Mouse (Mus musculus) CH12.LX (cell line): ENCODE results near the gene Gna11. TPM values are rescaled to one million over a fixed set of nuclear protein-coding genes. Genes with fewer than 3 reads are reported as not detected.

Experiments used
- DNase-seq: peaks from one replicate; pipeline ENCODE4 v3.0.0-alpha.2; 2013; ENCODE audit errors: extremely low read depth
- H3K27ac ChIP-seq: 2 replicates; pipeline ENCODE4 v1.5.1; 2012; ENCODE audit warnings: low read depth, mild to moderate bottlenecking, control low read depth, moderate library complexity; ENCODE audit not compliant: insufficient read depth
- H3K27me3 ChIP-seq: replicated peaks from 2 replicates; pipeline ENCODE3; 2012; ENCODE audit warnings: inconsistent platforms
- H3K36me3 ChIP-seq, 2 experiments: replicated peaks in 1 of 2; 2 replicates each; pipeline versions ENCODE3 to v1.6.1; 2012; ENCODE audit warnings: inconsistent platforms in 1 of 2, low read length in 1 of 2, mild to moderate bottlenecking in 1 of 2, mixed read lengths in 1 of 2, moderate library complexity in 1 of 2; ENCODE audit not compliant: control insufficient read depth in 1 of 2, insufficient read depth in 1 of 2
- H3K4me1 ChIP-seq, 2 experiments: 2 replicates each; pipeline ENCODE4 v1.6.1; 2012; ENCODE audit warnings: inconsistent platforms in 1 of 2, moderate library complexity in 1 of 2; ENCODE audit not compliant: insufficient read depth in 2 of 2, control insufficient read depth in 1 of 2
- H3K4me2 ChIP-seq: 2 replicates; pipeline ENCODE4 v1.6.1; 2012; ENCODE audit warnings: low read depth, mild to moderate bottlenecking, control low read depth; ENCODE audit not compliant: poor library complexity, insufficient read depth, severe bottlenecking
- H3K4me3 ChIP-seq, 3 experiments: fragments of 150-350 bp in 1 of 3; sonication (generic) in 1 of 3; replicated peaks in 1 of 3; 2 replicates each; pipeline versions ENCODE3 to v1.5.1; 2011 to 2012; ENCODE audit warnings: low read depth in 2 of 3, low read length in 2 of 3, mild to moderate bottlenecking in 2 of 3, moderate library complexity in 2 of 3, control low read depth in 1 of 3, improper control_type of control experiment in 1 of 3, inconsistent platforms in 1 of 3, mixed read lengths in 1 of 3; ENCODE audit not compliant: poor library complexity in 1 of 3
- H3K79me2 ChIP-seq: replicated peaks from 2 replicates; pipeline ENCODE4 v1.6.1; 2012; ENCODE audit warnings: mild to moderate bottlenecking, moderate library complexity; ENCODE audit not compliant: control insufficient read depth, poor library complexity, insufficient read depth, severe bottlenecking; ENCODE audit errors: extremely low read depth
- H3K9ac ChIP-seq: 2 replicates; pipeline ENCODE4 v1.6.1; 2012; ENCODE audit warnings: low read depth, mild to moderate bottlenecking, control low read depth, moderate library complexity; ENCODE audit not compliant: insufficient read depth
- H3K9me3 ChIP-seq: replicated peaks from 2 replicates; pipeline ENCODE3; 2012; ENCODE audit warnings: low read length, inconsistent platforms, mixed read lengths
- BHLHE40 ChIP-seq: IDR thresholded peaks from 2 replicates; pipeline ENCODE4 v1.6.1; 2011; ENCODE audit warnings: mild to moderate bottlenecking, low read depth, low read length, improper control_type of control experiment
- CHD1 ChIP-seq: IDR thresholded peaks from 2 replicates; pipeline ENCODE4 v1.6.1; 2012; ENCODE audit warnings: low read depth, low read length, improper control_type of control experiment, inconsistent platforms
- CHD2 ChIP-seq: IDR thresholded peaks from 2 replicates; pipeline ENCODE4 v1.6.1; 2011; ENCODE audit warnings: low read length, improper control_type of control experiment
- CTCF ChIP-seq, 2 experiments: IDR thresholded peaks in 1 of 2; conservative IDR thresholded peaks in 1 of 2; 2 replicates each; pipeline ENCODE4 v1.5.1; 2011 to 2012; ENCODE audit warnings: low read depth in 2 of 2, low read length in 2 of 2, improper control_type of control experiment in 1 of 2, inconsistent platforms in 1 of 2, mild to moderate bottlenecking in 1 of 2, moderate library complexity in 1 of 2
- E2F4 ChIP-seq: IDR thresholded peaks from 2 replicates; pipeline ENCODE4 v1.6.1; 2011; ENCODE audit warnings: low read depth, low read length, improper control_type of control experiment; ENCODE audit not compliant: insufficient replicate concordance
- ELF1 ChIP-seq: IDR thresholded peaks from 2 replicates; pipeline ENCODE4 v1.6.1; 2014; ENCODE audit warnings: low read depth, mild to moderate bottlenecking, inconsistent platforms, low read length, improper control_type of control experiment
- EP300 ChIP-seq: IDR thresholded peaks from 2 replicates; pipeline ENCODE4 v1.6.1; 2011; ENCODE audit warnings: low read length, improper control_type of control experiment
- ETS1 ChIP-seq: conservative IDR thresholded peaks from 2 replicates; pipeline ENCODE4 v1.6.1; 2012; ENCODE audit warnings: low read depth, mild to moderate bottlenecking, inconsistent platforms, low read length, improper control_type of control experiment, moderate library complexity
- GABPA ChIP-seq: IDR thresholded peaks from 2 replicates; pipeline ENCODE4 v1.6.1; 2012; ENCODE audit warnings: low read depth, low read length, improper control_type of control experiment, inconsistent platforms; ENCODE audit not compliant: insufficient replicate concordance
- KAT2A ChIP-seq: IDR thresholded peaks from 2 replicates; pipeline ENCODE4 v1.6.1; 2012; ENCODE audit warnings: low read length, improper control_type of control experiment, inconsistent platforms; ENCODE audit not compliant: insufficient replicate concordance
- MAFK ChIP-seq: IDR thresholded peaks from 2 replicates; pipeline ENCODE4 v1.6.1; 2011; ENCODE audit warnings: low read length, improper control_type of control experiment; ENCODE audit not compliant: insufficient replicate concordance
- MAZ ChIP-seq: IDR thresholded peaks from 2 replicates; pipeline ENCODE4 v1.6.1; 2012; ENCODE audit warnings: low read depth, mild to moderate bottlenecking, inconsistent platforms, low read length, improper control_type of control experiment, moderate library complexity
- MXI1 ChIP-seq: IDR thresholded peaks from 2 replicates; pipeline ENCODE4 v1.6.1; 2011; ENCODE audit warnings: mild to moderate bottlenecking, low read depth, low read length, improper control_type of control experiment
- MYC ChIP-seq: IDR thresholded peaks from 2 replicates; pipeline ENCODE4 v1.6.1; 2011; ENCODE audit warnings: low read depth, mild to moderate bottlenecking, improper control_type of control experiment, low read length
- NRF1 ChIP-seq: IDR thresholded peaks from 2 replicates; pipeline ENCODE4 v1.6.1; 2014; ENCODE audit warnings: low read depth, mild to moderate bottlenecking, inconsistent platforms, low read length, improper control_type of control experiment, moderate library complexity
- POLR2A ChIP-seq: IDR thresholded peaks from 2 replicates; pipeline ENCODE4 v1.6.1; 2011; ENCODE audit warnings: low read depth, mild to moderate bottlenecking, improper control_type of control experiment, low read length
- POLR2AphosphoS2 ChIP-seq: IDR thresholded peaks from 2 replicates; pipeline ENCODE4 v1.6.1; 2011; ENCODE audit warnings: low read depth, low read length, improper control_type of control experiment
- RAD21 ChIP-seq: IDR thresholded peaks from 2 replicates; pipeline ENCODE4 v1.6.1; 2011; ENCODE audit warnings: low read depth, mild to moderate bottlenecking, low read length, improper control_type of control experiment, moderate library complexity
- SIN3A ChIP-seq: IDR thresholded peaks from 2 replicates; pipeline ENCODE4 v1.6.1; 2012; ENCODE audit warnings: low read length, improper control_type of control experiment, inconsistent platforms
- SMC3 ChIP-seq: IDR thresholded peaks from 2 replicates; pipeline ENCODE4 v1.6.1; 2011; ENCODE audit warnings: low read depth, low read length, improper control_type of control experiment
- TBP ChIP-seq: conservative IDR thresholded peaks from 2 replicates; pipeline ENCODE4 v1.6.1; 2011; ENCODE audit warnings: low read depth, low read length, improper control_type of control experiment
- TCF12 ChIP-seq: IDR thresholded peaks from 2 replicates; pipeline ENCODE4 v1.6.1; 2014; ENCODE audit warnings: low read depth, mild to moderate bottlenecking, inconsistent platforms, low read length, improper control_type of control experiment
- UBTF ChIP-seq: IDR thresholded peaks from 2 replicates; pipeline ENCODE4 v1.6.1; 2012; ENCODE audit warnings: low read depth, mild to moderate bottlenecking, inconsistent platforms, low read length, improper control_type of control experiment, moderate library complexity
- USF1 ChIP-seq: IDR thresholded peaks from 2 replicates; pipeline ENCODE4 v1.6.1; 2014; ENCODE audit warnings: low read depth, mild to moderate bottlenecking, inconsistent platforms, low read length, improper control_type of control experiment
- USF2 ChIP-seq: conservative IDR thresholded peaks from 2 replicates; pipeline ENCODE4 v1.6.1; 2011; ENCODE audit warnings: low read depth, low read length, improper control_type of control experiment
- ZC3H11A ChIP-seq: IDR thresholded peaks from 2 replicates; pipeline ENCODE4 v1.6.1; 2012; ENCODE audit warnings: low read depth, mild to moderate bottlenecking, inconsistent platforms, low read length, improper control_type of control experiment
- ZMIZ1 ChIP-seq: IDR thresholded peaks from 2 replicates; pipeline ENCODE4 v1.6.1; 2012; ENCODE audit warnings: low read depth, mild to moderate bottlenecking, inconsistent platforms, low read length, improper control_type of control experiment
- ZNF384 ChIP-seq: IDR thresholded peaks from 2 replicates; pipeline ENCODE4 v1.6.1; 2012; ENCODE audit warnings: low read depth, low read length, improper control_type of control experiment, inconsistent platforms
- dilution Hi-C: fragments of 300-500 bp; cut with MboI; formaldehyde crosslinking; loops from 2 replicates; pipeline ENCODE4 v1.14.3; 2020; ENCODE audit warnings: low sequenced_read_pairs; ENCODE audit not compliant: extremely low pct_unique_long_range_greater_than_20kb, extremely low pct_ligation_motif_present
- in situ Hi-C: fragments of 300-500 bp; cut with MboI; formaldehyde crosslinking; loops from 3 replicates; pipeline ENCODE4 v1.14.3; 2019; ENCODE audit warnings: low sequenced_read_pairs, low pct_ligation_motif_present, low pct_unique_long_range_greater_than_20kb, mixed read lengths
- polyA plus RNA-seq: library from polyadenylated mRNA; unstranded; fragments of >175 nt; gene quantifications from 2 replicates; pipeline ENCODE4 v1.2.1, GENCODE M21; 2012; ENCODE audit warnings: low read depth; ENCODE audit not compliant: insufficient read length
- total RNA-seq, 2 experiments: library from RNA; depleted of rRNA; stranded (reverse); fragments of 300-350 nt in 1 of 2; fragments of >200 nt in 1 of 2; gene quantifications; 2 replicates each; pipeline ENCODE4 v1.2.3; 2012 to 2014

The Gna11 gene
- total and polyA plus RNA-seq, 3 experiments, result 4.3 to 8.7 (median 7.2) TPM

GRCm38 (mm10) chr10:81580441-81581070, 35.6 kb upstream of the Gna11 start:
- Histone ChIP-seq H3K4me3 (no peak overlapping the region), H3K79me2 (no peaks in the 10 kb centered on the region), H3K4me2 (no peak overlapping the region), H3K9ac (no peak overlapping the region), H3K4me1 (peaks cover 0 to under 1% of the 10 kb centered on the region in 2 experiments; a peak in 1 of 4 replicates), H3K27ac (no peak overlapping the region), H3K36me3 (no peaks in the 10 kb centered on the region), H3K27me3 (peaks cover 100% of the 10 kb centered on the region), H3K9me3 (peaks cover 4% of the 10 kb centered on the region)
- in situ Hi-C loops (no loop called here), dilution Hi-C loops (no loop called here)
- no peak for DNase-seq
- TF ChIP-seq MYC (no peak), CHD1 (no peak), E2F4 (no peak), USF1 (no peak), GABPA (no peak), POLR2A (no peak), MAFK (no peak), MXI1 (no peak), ELF1 (no peak), TBP (no peak)

GRCm38 (mm10) chr10:81579967-81580366, 35.0 kb upstream of the Gna11 start:
- H3K79me2 ChIP-seq, result no peaks in the 10 kb centered on the region
- H3K4me1 ChIP-seq, result peaks cover 0 to 2% of the 10 kb centered on the region in 2 experiments; a peak in 1 of 4 replicates
- no peak overlapping the region for H3K27ac ChIP-seq
- dilution Hi-C loops (no loop called here), in situ Hi-C loops (no loop called here)
- peaks cover 100% of the 10 kb centered on the region for H3K27me3 ChIP-seq
- H3K4me3 ChIP-seq, result no peak overlapping the region
- H3K4me2 ChIP-seq, result no peak overlapping the region
- no peak overlapping the region for H3K9ac ChIP-seq
- no peaks in the 10 kb centered on the region for H3K36me3 ChIP-seq
- TF ChIP-seq MAZ (no peak), EP300 (no peak), NRF1 (no peak)
- DNase-seq, result no peak
- H3K9me3 ChIP-seq, result peaks cover 4% of the 10 kb centered on the region

GRCm38 (mm10) chr10:81575695-81576094, 30.7 kb upstream of the Gna11 start:
- Histone ChIP-seq H3K9me3 (peaks cover 11% of the 10 kb centered on the region), H3K9ac (no peak overlapping the region), H3K4me2 (no peak overlapping the region), H3K79me2 (no peaks in the 10 kb centered on the region), H3K27ac (no peak overlapping the region), H3K4me3 (no peak overlapping the region), H3K4me1 (peaks cover 2 to 9% of the 10 kb centered on the region in 2 experiments; a peak in 3 of 4 replicates), H3K36me3 (no peaks in the 10 kb centered on the region), H3K27me3 (peaks cover 100% of the 10 kb centered on the region)
- no peak for DNase-seq
- dilution Hi-C loops (no loop called here), in situ Hi-C loops (no loop called here)
- TF ChIP-seq RAD21 (no peak), TCF12 (no peak), SMC3 (no peak), SIN3A (no peak), ZNF384 (no peak), ZC3H11A (no peak), USF2 (no peak), ELF1 (no peak), MAZ (no peak), KAT2A (no peak), ZMIZ1 (no peak), E2F4 (no peak), POLR2AphosphoS2 (no peak), CHD2 (no peak), ETS1 (no peak), UBTF (no peak), CTCF (conservative IDR thresholded peaks at IDR 0.05 in 1 of 2, IDR thresholded peaks at IDR 0.05 in 1 of 2; ENCODE audit: low read depth in 2 of 2, low read length in 2 of 2) (no peak), BHLHE40 (no peak), MXI1 (no peak)
